Mouse (Mus musculus) inflammation-experienced regulatory T-cells, adult 16 weeks (primary cell): ENCODE data around the gene Tjp1. TPM values are rescaled to one million over a fixed set of nuclear protein-coding genes. Genes with fewer than 3 reads are reported as not detected.

Experiments used
- polyA plus RNA-seq: library from polyadenylated mRNA; unstranded; fragments of 100-300 nt; shearing (Covaris generic); gene quantifications from one replicate; pipeline ENCODE4 v1.2.1, GENCODE M21; 2017

Gene Tjp1
- 0.21 TPM for polyA plus RNA-seq

GRCm38 (mm10) chr7:65527071-65528007 is at the start of gene Tjp1:
Gene Tjp1 (minus strand): TSS chr7:65527781.

Other genes with a start within 250 kb of the Tjp1 start
- 1.7 TPM for gene Tarsl2, start 117.1 kb upstream of the Tjp1 start, polyA plus RNA-seq
- 128 TPM for gene Tm2d3, start 163.4 kb upstream of the Tjp1 start, polyA plus RNA-seq